Mouse (Mus musculus): ENCODE results near the gene Dnal1. TPM values are rescaled to one million over a fixed set of nuclear protein-coding genes. Genes with fewer than 3 reads are reported as not detected.

Dnal1 gene
- total RNA-seq, 2 experiments from 2014 or later = 7.3 to 7.4 TPM

DNA sequence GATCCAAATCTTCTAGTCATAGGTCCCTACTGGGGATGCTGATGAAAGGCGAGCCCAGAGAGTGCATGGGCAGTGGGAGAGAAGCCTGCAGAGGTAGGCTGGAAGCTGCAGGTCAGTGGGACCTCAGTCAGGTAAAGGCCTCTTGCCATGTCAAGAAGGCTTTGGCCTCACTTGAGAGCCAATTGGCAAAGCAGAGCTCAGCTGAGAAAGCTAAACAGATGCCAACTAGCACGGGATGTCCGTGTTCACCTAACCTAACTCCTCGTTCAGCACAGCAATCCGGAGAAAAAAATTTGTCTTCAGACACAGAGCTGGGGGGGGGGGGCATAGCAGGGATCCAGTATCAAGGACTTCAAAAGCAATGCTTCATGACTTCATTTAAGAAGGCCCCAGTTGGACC is 70.8 kb downstream of the Dnal1 start:
- no peak for DNase-seq (ENCODE audit: low spot score)

DNA sequence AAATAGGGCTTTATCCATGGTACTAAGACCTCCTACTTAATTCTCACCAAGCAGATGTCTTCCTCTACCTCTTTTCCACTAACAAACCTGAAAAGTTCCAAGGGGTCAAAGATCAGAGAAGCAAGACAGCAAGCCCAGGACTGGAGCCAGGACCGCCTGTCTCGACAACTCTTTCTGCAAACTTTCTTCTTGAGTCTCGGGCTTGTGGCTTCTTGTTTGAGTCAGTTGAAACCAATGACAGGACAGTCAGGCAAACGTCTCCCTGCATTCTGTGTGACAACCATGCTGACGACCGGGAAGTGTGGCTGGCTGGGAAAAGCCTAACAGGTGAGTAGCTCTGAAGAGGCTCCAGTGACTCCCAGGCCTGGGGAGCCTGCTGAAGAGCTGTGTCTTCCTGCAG is 71.4 kb downstream of the Dnal1 start:
- DNase-seq (ENCODE audit: low spot score) = no peak

DNA sequence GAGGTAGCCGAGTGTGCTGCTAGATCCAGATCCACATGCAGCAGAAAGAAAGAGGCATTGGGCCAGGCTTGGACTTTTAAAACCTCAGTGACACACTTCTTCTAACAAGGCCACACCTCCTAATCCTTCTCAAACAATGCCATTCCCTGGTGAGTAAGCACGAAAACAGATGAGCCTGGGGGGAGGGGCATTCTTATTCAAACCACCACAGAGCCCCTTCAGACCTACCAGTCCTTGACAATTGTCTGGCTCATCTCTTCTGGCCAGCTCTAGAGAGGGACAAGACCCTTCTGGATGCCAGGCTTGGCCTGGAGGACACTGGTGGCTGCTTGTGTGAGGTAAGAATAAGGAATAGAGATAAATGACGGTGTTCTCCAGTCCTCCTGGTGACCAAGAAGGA is 72.4 kb downstream of the Dnal1 start:
- DNase-seq (ENCODE audit: low spot score) = no peak

DNA sequence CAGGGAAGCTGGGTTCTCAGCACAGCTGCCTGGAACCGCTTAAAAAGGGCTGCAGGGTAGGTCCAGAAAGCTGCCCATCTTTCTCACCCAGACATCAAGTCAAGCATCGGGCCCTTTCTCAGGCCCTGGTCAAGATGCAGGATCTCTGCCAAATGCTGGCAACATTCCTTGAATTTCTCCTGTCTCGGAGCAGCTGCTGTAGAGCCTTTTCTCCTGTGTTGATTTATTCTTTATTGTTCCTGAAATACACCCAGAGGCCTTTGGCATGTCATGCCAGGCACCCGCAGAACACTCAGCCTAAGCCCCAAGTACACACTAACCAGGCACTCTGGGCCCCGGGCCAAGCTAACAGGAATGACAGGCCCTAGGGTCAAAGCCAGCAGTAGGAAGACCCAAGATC is 72.8 kb downstream of the Dnal1 start:
- DNase-seq (ENCODE audit: low spot score) = no peak

DNA sequence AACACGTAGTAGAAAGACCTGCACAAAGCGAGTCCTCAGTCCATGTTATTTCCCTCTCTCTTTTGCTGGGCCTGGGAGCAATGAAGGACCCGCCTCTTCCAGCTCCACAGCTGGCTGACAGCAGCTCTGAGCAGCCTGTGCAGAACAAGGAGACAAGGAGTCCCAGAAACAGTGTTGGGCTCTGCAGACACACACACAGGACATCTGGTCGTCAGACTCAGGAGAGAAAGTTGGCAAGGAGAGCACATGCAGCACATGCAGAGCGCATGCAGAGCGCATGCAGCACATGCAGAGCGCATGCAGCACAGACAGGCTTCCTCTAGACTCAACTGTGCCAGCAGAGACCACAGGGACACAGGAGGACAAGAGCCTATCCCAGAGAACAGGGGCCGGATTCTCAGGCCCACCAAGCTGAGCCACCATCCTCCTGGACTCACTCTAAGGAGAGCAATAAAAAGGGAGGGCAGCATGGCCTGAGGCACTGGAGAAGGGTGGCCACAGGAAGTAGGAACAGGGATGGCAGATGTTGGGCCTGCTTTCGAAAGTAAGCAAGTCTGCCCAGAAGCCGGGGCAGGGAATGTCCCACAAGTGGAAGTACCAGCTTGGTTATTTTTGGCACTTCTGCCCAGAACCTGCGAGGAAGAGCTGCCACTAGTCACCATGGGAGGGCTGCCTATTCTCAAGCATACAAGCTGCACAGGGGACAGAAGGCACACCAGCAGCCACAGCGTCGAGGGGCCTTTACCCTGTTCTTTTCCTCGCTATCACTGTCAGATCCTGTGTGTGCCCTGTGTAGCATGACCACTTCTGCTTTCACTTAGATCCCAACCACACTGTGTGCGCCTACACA is 73.8 kb downstream of the Dnal1 start:
- no peak for DNase-seq (ENCODE audit: low spot score)

DNA sequence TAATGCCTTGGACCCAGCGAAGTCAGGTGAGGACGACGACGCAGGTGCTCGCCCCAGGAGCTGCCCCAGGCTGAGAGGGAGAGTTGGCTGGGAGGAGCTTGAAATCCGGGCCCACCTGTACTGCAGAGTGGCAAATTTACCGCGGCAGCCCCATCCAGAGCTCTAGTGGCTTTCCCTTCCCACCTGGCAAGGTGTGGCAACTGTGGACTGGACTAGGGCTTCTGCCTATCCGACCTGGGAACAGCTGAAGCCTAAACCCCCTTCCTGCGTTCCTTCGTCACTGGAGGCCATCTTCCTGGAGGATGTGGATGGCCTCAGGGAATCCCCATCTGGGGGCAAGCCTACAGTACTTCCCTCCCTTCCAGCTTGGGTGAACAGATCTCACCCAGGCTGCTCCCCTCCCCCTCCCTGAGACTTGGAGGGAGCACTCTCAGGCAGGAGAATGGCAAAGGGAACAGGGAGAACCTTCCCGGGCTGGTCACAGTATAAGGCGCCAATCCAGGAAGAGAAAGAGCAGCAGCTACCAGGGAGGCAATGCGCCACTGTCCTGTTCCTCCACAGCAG is 74.8 kb downstream of the Dnal1 start:
- DNase-seq (ENCODE audit: low spot score) = no peak

DNA sequence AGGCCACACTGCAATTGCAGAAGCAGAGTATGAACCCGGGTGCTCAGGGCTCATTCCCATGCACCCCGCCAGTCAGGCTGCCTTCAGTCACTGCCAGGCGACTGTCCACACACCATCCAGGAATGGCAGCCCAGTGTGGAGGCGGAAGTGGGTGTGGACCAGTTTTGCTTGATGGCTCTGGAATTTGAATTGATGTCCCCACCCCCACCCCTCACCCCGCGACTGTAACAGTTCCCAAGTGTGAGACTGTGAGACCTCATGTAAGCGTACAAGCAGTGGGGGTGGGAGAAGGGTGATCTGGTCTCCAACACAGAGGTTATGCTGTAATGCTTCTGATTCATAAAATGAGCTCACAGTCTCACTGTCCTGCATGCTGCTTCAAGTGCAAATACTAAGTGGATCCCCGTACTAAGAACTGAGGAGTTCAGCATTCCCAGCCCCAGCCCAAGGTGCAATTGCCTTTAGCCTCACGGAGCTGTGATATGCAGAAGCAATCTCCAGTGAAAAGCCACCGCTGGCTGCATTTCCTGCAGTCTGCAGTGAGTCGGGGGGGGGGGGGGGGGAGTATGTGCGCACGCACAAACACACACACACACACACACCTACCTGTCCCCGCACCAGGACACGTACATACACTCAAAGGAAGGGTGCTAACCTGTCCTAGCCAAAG is 76.1 kb downstream of the Dnal1 start:
- no peak for DNase-seq (ENCODE audit: low spot score)

DNA sequence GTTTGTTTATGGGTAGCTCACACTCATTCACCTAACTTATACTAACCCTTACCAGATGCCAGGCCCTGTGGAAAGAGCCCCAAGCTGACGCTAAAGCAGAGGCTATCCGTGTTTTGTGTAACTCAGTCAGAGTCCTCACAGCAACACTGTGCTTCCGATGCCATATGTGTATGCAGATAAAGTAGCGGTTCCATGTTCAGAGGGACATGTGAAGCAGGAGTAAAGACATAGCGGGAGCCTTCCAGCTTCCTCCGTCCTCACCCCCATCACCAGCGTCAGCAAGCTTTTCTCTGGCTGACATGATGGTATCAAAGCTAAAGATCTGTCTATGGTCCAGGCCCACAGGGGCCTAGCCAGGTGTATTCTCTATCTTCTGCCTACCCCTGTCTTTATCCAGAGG is 77.0 kb downstream of the Dnal1 start:
- no peak for DNase-seq (ENCODE audit: low spot score)

DNA sequence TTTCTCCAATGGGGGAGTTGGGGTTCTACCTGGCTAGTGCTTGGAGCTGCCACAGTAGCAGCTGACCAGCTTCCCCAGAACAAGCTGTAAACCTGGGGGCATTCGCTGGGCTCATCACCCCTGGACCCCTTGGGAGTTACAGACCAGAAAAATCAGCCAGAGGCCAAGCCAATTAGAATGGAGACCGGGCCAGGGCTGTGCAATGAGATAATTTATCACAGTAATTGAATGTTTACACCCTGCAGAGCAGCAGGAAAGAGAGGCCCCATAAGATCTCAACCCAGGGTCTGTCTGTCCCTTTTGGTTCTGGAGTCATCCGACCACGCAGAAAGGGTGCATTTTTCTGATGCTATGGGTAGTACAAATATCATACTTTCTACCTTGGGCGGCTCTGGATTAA is 77.6 kb downstream of the Dnal1 start:
- no peak for DNase-seq (ENCODE audit: low spot score)

DNA sequence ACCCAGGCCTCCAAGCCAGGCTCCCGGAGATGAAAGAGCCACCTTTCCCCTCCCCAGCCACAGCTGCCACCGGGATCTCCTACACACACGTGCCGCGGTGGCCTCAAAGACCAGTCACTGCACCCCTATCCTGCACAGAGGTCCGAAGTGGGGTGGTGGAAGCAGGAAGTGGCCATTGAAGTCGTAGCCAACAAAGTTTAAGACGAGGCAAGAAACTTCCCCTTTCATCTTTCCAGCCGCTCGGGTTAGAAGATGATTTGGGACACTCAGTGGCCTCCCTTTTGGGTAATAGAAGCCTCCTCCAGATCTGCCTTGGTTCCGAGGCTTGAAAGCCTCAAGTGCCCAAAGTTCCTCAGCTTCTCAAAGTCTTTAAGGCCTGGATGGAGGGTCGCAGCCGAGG is 78.1 kb downstream of the Dnal1 start:
- no peak for DNase-seq (ENCODE audit: low spot score)

DNA sequence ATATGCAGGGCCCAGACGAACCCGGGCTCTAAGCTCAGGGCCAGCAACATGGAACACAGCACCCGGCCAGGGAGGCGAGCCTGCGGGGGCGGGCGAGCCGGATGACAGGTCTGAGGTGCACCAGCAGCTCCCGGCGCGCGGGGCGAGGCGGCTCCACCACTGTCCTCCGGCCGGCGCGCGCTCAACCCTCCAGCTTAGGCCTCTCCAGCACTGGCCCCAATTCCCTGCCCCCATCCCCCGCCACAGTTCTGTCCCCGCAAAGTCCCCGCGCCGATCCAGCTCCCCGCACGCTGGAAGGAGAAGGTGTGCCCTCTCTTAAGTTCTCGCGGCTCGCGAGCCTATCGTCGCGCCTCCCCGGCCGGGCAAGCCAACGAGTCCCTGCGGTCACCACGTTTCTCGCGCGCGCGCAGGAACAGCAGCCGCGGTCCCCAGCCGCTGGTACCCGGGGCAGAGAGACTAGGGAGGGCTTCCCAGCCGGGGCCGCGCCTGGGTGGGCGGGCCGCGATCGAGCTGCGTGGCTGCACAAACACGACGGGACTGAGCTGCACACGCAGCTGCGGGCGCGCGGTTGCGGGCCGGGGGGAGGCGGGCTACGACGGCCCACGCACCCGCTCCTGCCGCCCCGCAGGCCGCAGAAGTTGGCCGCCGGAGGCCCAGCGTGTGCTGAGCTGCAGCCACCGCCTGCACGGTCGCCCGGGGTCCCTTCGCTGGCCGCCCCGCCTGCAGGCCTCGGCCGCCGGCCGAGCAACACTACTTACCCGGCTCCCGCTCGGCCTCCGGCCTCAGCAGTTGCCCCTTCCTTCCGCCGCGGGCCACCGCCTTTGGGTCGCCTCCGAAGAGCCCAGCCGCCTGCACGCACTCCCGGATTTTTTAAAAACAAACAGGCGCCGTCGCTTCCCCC is 78.8 kb downstream of the Dnal1 start:
- DNase-seq (ENCODE audit: low spot score) = peak; percentile 67

DNA sequence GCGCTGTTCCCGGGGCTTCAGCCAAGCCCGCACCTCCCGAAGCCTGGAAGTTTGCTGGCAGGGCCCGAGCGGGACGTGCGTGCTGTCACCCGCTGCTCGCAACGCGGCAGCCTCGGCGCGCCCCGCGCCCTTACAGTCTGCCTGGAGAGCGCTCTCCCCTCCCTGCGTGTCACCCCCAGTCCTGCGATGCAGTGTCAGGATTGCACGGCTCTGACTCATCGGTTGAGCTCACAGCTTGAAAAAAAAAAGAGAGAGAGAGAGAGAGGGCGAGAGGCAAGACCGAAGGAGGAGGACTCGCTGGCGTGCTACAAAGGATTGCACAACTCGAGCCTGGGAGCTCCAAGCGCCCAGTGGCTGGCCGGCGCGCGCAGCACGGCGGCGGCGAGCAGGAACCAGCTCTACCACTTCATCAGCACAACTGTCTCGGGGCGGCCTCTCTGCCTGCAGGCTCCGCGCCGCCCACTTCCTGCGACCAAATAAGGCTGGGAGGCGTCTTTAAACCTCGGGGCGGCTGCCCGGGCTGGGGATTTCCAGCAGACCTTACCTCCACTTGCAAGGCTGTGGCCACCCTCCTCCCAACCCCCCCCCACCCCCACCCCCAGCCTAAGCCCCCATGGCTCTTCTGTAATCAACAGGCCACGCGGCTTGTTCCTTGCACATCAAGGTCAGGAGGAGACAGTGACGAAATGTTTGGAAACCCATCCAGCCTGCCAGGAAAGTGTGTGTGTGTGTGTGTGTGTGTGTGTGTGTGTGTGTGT is 79.7 kb downstream of the Dnal1 start:
- peak; percentile 93 for DNase-seq (ENCODE audit: low spot score)

DNA sequence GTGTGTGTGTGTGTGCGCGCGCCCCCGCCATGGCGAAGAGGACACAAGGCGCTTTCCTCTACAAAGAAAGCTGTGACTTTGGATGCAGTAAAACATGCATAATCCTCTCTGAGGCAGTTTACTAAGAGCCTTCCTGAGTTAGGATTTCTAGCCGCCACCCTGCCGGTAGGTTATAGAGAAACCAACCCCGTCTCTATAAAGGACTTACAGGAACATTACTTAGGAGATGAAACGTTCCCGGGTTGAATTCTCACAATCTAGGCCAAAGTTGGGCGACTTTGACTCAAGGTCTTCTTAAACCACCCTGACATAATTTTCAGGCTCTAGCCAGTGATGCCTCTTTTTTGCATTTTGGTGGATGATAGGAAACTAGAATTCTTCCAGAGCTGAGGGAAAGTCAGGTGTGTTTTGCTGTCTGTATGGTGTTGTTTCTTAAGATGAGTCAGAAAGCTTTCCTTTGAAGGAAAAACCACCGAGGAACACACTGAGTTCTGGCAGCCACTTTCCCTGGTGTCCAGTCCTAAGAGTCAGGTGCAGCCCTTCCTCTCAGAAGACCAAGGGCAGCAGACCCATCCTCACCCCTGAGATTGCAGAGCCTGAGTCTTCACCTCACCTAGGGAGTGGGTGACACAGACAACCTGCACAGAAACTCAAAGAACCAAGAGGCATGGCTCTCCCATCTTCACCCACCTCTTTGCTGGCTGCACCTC is 80.4 kb downstream of the Dnal1 start:
- no peak for DNase-seq (ENCODE audit: low spot score)

DNA sequence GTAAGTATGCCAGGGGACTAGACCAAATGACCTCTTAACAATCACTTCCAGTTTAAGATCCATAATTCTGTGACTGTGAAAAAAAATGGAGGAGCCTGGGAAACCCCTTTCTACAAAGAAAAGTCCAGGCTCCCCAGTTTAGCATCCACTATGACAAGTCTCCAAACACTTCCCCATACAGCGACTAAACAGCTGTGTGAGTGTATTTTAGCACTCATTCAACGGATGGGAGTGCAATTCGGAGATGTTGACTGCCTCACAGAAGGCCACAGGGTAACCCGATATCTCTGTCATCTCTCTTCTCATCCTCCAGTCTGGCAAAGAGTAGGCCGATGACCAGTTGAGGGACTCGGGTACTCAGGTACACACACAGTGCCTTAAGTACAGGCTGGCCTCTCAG is 81.0 kb downstream of the Dnal1 start:
- DNase-seq (ENCODE audit: low spot score) = no peak

Other genes starting within 250 kb of the Dnal1 start
- gene Numb, start 192.4 kb upstream of the Dnal1 start, total RNA-seq (2021) = 10 to 100 TPM; 16.3 to 19.4 TPM
- 1 to 10 TPM; 3.1 to 3.7 TPM for gene Riox1, start 163.8 kb upstream of the Dnal1 start, total RNA-seq (2021)
- gene Heatr4, start 129.5 kb upstream of the Dnal1 start, total RNA-seq (2021) = not detected
- gene Acot2, start 126.5 kb upstream of the Dnal1 start, total RNA-seq (2021) = 10 to 100 TPM; 17.0 to 23.3 TPM
- 1 to 10 TPM; 3.1 to 3.3 TPM for gene Acot1, start 104.9 kb upstream of the Dnal1 start, total RNA-seq (2021)
- gene Acot4, start 76.0 kb upstream of the Dnal1 start, total RNA-seq (2021) = under 1 TPM; 0.07 to 0.14 TPM
- not detected for gene Gm49366, start 75.4 kb upstream of the Dnal1 start, total RNA-seq (2021)
- gene Acot3, start 62.2 kb upstream of the Dnal1 start, total RNA-seq (2021) = not detected
- gene Acot5, start 45.0 kb upstream of the Dnal1 start, total RNA-seq (2021) = not detected
- gene Acot6, start 13.7 kb upstream of the Dnal1 start, total RNA-seq (2021) = 1 to 10 TPM; 2.5 to 3.0 TPM
- under 1 TPM in 1 of 2 experiments, not detected in 1; 0.11 TPM for gene Pnma1, start 34.1 kb downstream of the Dnal1 start, total RNA-seq (2021)
- gene Elmsan1, start 104.5 kb downstream of the Dnal1 start, total RNA-seq (2021) = 10 to 100 TPM in 1 of 2 experiments, 1 to 10 TPM in 1; 6.9 to 10.9 TPM
- gene Ptgr2, start 170.9 kb downstream of the Dnal1 start, total RNA-seq (2021) = 10 to 100 TPM; 67.1 to 80.5 TPM
- 10 to 100 TPM; 18.6 to 19.3 TPM for gene Zfp410, start 202.5 kb downstream of the Dnal1 start, total RNA-seq (2021)
- 10 to 100 TPM; 20.4 to 25.4 TPM for gene Coq6, start 247.3 kb downstream of the Dnal1 start, total RNA-seq (2021)
- 1 to 10 TPM in 1 of 2 experiments, under 1 TPM in 1; 1.00 to 1.1 TPM for gene Fam161b, start 247.5 kb downstream of the Dnal1 start, total RNA-seq (2021)

Measured in gastrocnemius, adult 18-20 months (tissue).